Mouse (Mus musculus) c-Kit-positive CD71-positive TER-119-negative erythroid progenitor cells, embryonic 14.5 days (primary cell): ENCODE data around the gene Vmn2r86.
"Not testable (repeated sequence)": the region's sequence is repeated elsewhere in the genome, so short reads cannot be mapped to it uniquely, and the experiment has no call there.

Source experiments
- DNase-seq: peaks from one replicate; pipeline ENCODE4 v3.0.0-alpha.2; 2013; ENCODE audit warnings: low read depth

Vmn2r86 gene

DNA sequence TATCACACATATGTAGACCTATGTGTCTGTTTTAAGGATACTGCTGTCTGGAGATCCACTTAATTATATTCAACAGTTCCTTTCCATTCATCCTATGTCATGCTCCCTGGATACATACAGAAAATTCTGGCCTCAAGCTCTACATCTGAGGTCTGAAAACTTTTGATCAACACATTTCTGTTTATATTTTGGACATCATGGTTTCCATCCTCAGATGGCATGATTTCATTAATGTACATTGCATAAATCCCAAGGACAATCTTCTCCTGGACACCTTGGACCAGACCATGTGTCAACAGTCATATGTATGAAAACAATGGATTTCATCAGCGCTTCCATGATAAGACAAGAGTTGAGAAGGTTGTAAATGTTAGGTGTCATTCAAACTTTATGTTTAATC, at the start of gene Vmn2r86:
Gene Vmn2r86 (minus strand): TSS at position 101 of the 400 bp plus-strand sequence.
- not testable (repeated sequence) for DNase-seq

DNA sequence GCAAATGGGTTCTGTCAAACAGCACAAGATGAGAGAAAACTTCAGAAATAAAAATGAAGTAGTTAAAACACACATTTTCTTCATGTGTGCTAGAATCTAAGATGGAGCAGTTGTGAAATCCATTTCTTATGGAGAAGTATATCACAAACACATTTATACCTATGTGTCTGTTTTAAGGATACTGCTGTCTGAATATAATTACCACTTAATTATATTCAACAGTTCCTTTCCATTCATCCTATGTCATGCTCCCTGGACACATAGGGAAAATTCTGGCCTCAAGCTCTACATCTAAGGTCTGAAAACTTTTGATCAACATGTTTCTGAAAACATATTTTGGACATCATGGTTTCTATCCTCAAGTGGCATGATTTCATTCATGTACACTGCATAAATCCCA, 41.4 kb upstream of the Vmn2r86 start, which contains the start of gene Vmn2r87:
Gene Vmn2r87 (minus strand): TSS at position 101 of the 400 bp plus-strand sequence.
- no peak for DNase-seq

GRCm38 (mm10) chr10:130470311-130470760, 14.5 kb upstream of the Vmn2r86 start:
- DNase-seq: no peak

- no peak for DNase-seq
Measured at GRCm38 (mm10) chr10:130444776-130445175, 11.1 kb downstream of the Vmn2r86 start.

DNA sequence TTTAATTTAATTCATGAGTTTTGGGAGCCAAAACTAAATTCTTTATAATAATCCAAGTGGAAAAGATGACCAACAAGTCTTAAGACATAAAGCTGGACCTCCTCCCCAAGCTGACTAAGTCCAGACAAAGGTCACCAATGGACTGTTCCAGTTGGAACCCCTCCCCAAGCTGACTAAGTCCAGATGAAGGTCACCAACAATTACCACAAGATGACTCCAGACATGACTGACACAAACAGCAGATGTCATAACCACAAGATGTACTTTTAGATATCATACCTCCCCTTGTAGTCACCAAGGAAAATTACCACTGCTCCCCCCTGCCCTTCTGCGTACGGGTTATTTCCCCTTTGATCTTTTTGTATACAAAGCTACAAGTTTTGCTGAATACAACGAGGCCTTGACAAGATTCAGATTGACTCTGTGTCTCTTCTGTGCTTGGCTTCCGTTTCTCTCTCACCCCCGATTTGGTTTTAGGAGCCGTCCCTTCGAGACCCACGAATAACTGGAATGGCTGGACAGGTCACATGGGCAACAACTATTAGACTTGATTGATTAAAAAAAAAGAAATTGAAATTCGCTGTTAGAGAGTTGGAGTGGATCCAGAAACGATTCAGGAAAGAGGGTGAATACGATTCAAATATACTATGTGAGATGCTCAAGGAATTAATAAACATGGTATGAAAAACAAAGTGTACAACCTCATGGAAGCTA, 21.5 kb downstream of the Vmn2r86 start:
- DNase-seq: not testable (repeated sequence)

- DNase-seq: not testable (repeated sequence)
Measured at GRCm38 (mm10) chr10:130429603-130430002, 26.2 kb downstream of the Vmn2r86 start, which contains the start of gene Vmn2r85. Gene Vmn2r85, minus strand, starts transcription at chr10:130429703.

DNA sequence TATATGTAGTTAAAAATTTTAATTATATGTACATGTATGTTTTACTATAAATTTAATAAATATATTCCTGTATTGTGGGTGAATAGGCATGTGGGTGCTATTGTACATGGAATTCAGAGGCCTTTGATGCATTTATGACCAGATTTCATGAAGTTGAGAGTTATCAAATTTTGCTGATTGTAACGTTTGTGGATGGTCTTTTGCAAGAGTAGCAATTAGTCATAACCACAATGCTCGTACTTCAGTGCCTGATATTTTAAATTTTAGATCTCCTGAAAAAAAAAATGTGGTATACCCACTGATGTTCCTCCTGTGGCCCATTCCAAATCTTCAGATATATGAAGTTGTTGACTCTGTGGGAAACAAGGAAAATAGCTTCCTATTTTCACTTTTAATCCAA, 33.5 kb downstream of the Vmn2r86 start:
- DNase-seq: not testable (repeated sequence)

DNA sequence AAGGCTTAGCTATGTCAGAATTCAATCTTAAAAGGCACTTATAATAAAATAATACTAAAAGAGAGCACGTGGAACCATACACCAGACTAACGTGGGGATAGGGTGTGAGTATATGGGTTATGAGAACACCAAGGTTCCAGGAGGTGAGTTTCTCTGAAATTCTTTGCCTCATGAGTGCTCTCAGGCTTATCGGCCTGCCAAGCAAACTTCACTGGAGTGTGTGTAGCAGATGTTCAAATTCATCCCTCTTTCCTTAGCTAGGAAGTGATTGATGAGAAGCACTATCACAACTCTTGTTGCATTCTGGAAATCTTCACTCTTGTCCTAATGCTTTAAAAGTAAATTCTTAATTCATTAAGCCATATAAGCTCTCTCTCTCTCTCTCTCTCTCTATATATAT, 35.4 kb downstream of the Vmn2r86 start:
- no peak for DNase-seq

GRCm38 (mm10) chr10:130419954-130420353, 35.9 kb downstream of the Vmn2r86 start:
- not testable (repeated sequence) for DNase-seq

DNA sequence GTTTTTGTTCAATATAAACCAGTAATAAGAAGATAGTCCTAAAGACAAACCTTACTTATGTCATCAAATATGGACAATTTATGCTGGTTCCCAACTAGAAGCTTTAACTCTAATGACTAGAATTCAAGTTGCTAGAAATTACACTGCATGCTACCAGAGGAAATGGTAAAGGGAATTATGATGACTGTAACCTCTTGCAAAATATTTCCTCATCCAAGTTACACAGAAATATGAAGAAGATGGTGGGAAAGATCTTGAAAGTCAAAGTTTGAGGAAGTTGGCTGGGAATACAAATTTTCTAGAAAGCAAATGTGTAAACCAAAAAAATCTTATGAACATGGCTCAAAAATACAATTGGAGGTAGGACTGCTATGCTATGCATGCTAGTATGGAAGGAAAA, 39.5 kb downstream of the Vmn2r86 start:
- not testable (repeated sequence) for DNase-seq

GRCm38 (mm10) chr10:130412167-130412698, 43.6 kb downstream of the Vmn2r86 start:
- not testable (repeated sequence) for DNase-seq

GRCm38 (mm10) chr10:130394232-130394631, 61.6 kb downstream of the Vmn2r86 start, which contains the start of gene Vmn2r84:
Gene Vmn2r84, minus strand, starts transcription at chr10:130394332.
- DNase-seq: no peak
